ENCODE assay signal across 13 mouse cellular contexts in genomic region chr7:115379600-115379999, GRCm38 (mm10).
DNase-seq lines count a peak whose midpoint lies in the region; ATAC-seq lines count a peak whose summit lies in the region.
"Had no signal": no experiment of that assay in that cellular context is flagged by ENCODE, and none has a peak within 500 bp of the region (broad histone marks: within the 10 kb centered on the region; RNA-seq: fewer than 3 reads in every experiment).

No protein-coding gene starts in this region.

- H3K9me3 ChIP-seq in heart, embryonic 16.5 days (replicated peaks; ENCODE audit: control insufficient read depth, low read length): no peaks in the 10 kb centered on the region
- H3K9me3 ChIP-seq in limb, embryonic 15.5 days: no peaks in the 10 kb centered on the region
- H3K9me3 ChIP-seq in limb, embryonic 10.5 days (replicated peaks): no peaks in the 10 kb centered on the region
- H3K9me3 ChIP-seq in embryonic facial prominence, embryonic 10.5 days: no peaks in the 10 kb centered on the region
- H3K9me3 ChIP-seq in embryonic facial prominence, embryonic 14.5 days (ENCODE audit: control insufficient read depth, low read length): no peaks in the 10 kb centered on the region

- no peak for DNase-seq in heart, adult 18-20 months
- DNase-seq in limb, embryonic 10.5 days (ENCODE audit: low spot score): no peak
- DNase-seq in embryonic facial prominence, embryonic 10.5 days (ENCODE audit: low spot score): peak; percentile 69
- peak; percentile 89 for DNase-seq in embryonic facial prominence, embryonic 14.5 days (ENCODE audit: low spot score)
- no peak for DNase-seq in c-Kit-positive CD71-positive TER-119-positive erythroid progenitor cells, embryonic 14.5 days (ENCODE audit: low spot score)
- no peak for DNase-seq in gastrocnemius, adult 18-20 months (ENCODE audit: low spot score)
- DNase-seq: cerebellum, postnatal 25 days; right cerebral cortex, postnatal 25 days had no signal

- peaks cover 25% of the 10 kb centered on the region for H3K4me1 ChIP-seq in heart, embryonic 16.5 days (ENCODE audit: control insufficient read depth, insufficient read depth, low read length)
- H3K4me1 ChIP-seq in limb, embryonic 15.5 days: peaks cover 32% of the 10 kb centered on the region
- peaks cover 37% of the 10 kb centered on the region for H3K4me1 ChIP-seq in limb, embryonic 10.5 days
- peaks cover 38% of the 10 kb centered on the region for H3K4me1 ChIP-seq in embryonic facial prominence, embryonic 10.5 days
- H3K4me1 ChIP-seq in embryonic facial prominence, embryonic 14.5 days (ENCODE audit: control insufficient read depth, insufficient read depth, low read length): peaks cover 32% of the 10 kb centered on the region

- no peaks in the 10 kb centered on the region for H3K36me3 ChIP-seq in heart, embryonic 16.5 days (ENCODE audit: control insufficient read depth, insufficient read depth)
- no peaks in the 10 kb centered on the region for H3K36me3 ChIP-seq in limb, embryonic 15.5 days
- H3K36me3 ChIP-seq in limb, embryonic 10.5 days: no peaks in the 10 kb centered on the region
- no peaks in the 10 kb centered on the region for H3K36me3 ChIP-seq in embryonic facial prominence, embryonic 10.5 days (replicated peaks)
- no peaks in the 10 kb centered on the region for H3K36me3 ChIP-seq in embryonic facial prominence, embryonic 14.5 days (ENCODE audit: control insufficient read depth, insufficient read depth, low read length)

- H3K27me3 ChIP-seq in heart, embryonic 16.5 days (ENCODE audit: control insufficient read depth, insufficient read depth, low read length): no peaks in the 10 kb centered on the region
- no peaks in the 10 kb centered on the region for H3K27me3 ChIP-seq in limb, embryonic 15.5 days
- H3K27me3 ChIP-seq in limb, embryonic 10.5 days (ENCODE audit: low read depth, poor library complexity, severe bottlenecking): peaks cover 5% of the 10 kb centered on the region; the same call in 1 of the 2 replicates
- peaks cover 19% of the 10 kb centered on the region; the same call in 1 of the 2 replicates for H3K27me3 ChIP-seq in embryonic facial prominence, embryonic 10.5 days (replicated peaks; ENCODE audit: low read depth, poor library complexity, severe bottlenecking)
- H3K27me3 ChIP-seq in embryonic facial prominence, embryonic 14.5 days (replicated peaks; ENCODE audit: control insufficient read depth, insufficient read depth, low read length): 0 out of 2 replicates have a peak, but pooled peaks cover 4% of the 10 kb centered on the region
- H3K27me3 ChIP-seq: CH12.LX, Patski had no signal

- H3K9ac ChIP-seq in heart, embryonic 16.5 days (ENCODE audit: low read length): no peak overlapping the region
- no peak overlapping the region for H3K9ac ChIP-seq in limb, embryonic 15.5 days
- no peak overlapping the region for H3K9ac ChIP-seq in embryonic facial prominence, embryonic 14.5 days (ENCODE audit: low read depth, low read length)

- peak overlapping the region; percentile 64 for H3K27ac ChIP-seq in heart, embryonic 16.5 days (ENCODE audit: low read length)
- H3K27ac ChIP-seq in limb, embryonic 15.5 days: peak overlapping the region; percentile 35; the same call in 1 of the 2 replicates
- H3K27ac ChIP-seq in limb, embryonic 10.5 days: no peak overlapping the region
- H3K27ac ChIP-seq in embryonic facial prominence, embryonic 10.5 days (replicated peaks): 0 out of 2 replicates have a peak overlapping the region, but pooled peaks have one; percentile 32
- peak overlapping the region; percentile 44; the same call in 1 of the 2 replicates for H3K27ac ChIP-seq in embryonic facial prominence, embryonic 14.5 days (replicated peaks; ENCODE audit: low read depth, low read length)

- ATAC-seq in heart, embryonic 16.5 days (replicated peaks; ENCODE audit: extremely low read depth, insufficient read depth, low FRiP score): peak; percentile 76; the same call in 1 of the 2 replicates
- ATAC-seq in limb, embryonic 15.5 days (ENCODE audit: insufficient number of reproducible peaks, low FRiP score, low TSS enrichment, low read depth): no peak
- peak; percentile 82 for ATAC-seq in embryonic facial prominence, embryonic 14.5 days (ENCODE audit: low read depth)
- ATAC-seq: Patski had no signal

- 24% methylated on average over 7 of the region's 7 CpGs for WGBS in heart, embryonic 16.5 days
- WGBS in limb, embryonic 15.5 days: 24% methylated on average over 7 of the region's 7 CpGs
- 47% methylated on average over 7 of the region's 7 CpGs for WGBS in limb, embryonic 10.5 days
- 47% methylated on average over 7 of the region's 7 CpGs for WGBS in embryonic facial prominence, embryonic 10.5 days
- 12% methylated on average over 7 of the region's 7 CpGs for WGBS in embryonic facial prominence, embryonic 14.5 days

- no peak overlapping the region for H3K4me2 ChIP-seq in heart, embryonic 16.5 days (ENCODE audit: low read depth, low read length)
- no peak overlapping the region for H3K4me2 ChIP-seq in limb, embryonic 15.5 days
- H3K4me2 ChIP-seq in embryonic facial prominence, embryonic 14.5 days (ENCODE audit: low read depth, low read length): no peak overlapping the region
- H3K4me2 ChIP-seq: liver, embryonic 11.5 days had no signal

- H3K4me3 ChIP-seq in heart, embryonic 16.5 days (ENCODE audit: low read length): no peak overlapping the region
- H3K4me3 ChIP-seq in limb, embryonic 15.5 days: no peak overlapping the region
- no peak overlapping the region for H3K4me3 ChIP-seq in limb, embryonic 10.5 days
- no peak overlapping the region for H3K4me3 ChIP-seq in embryonic facial prominence, embryonic 10.5 days
- H3K4me3 ChIP-seq in embryonic facial prominence, embryonic 14.5 days (ENCODE audit: low read depth, low read length): no peak overlapping the region

Comparison
In these comparisons a context has a peak if more than half of its experiments do, and no peak if none do; other contexts are left out.
1. DNase-seq: peak in embryonic facial prominence, embryonic 10.5 days (single experiment) and embryonic facial prominence, embryonic 14.5 days (single experiment); none in heart, adult 18-20 months (0 of 2), limb, embryonic 10.5 days (single experiment), c-Kit-positive CD71-positive TER-119-positive erythroid progenitor cells, embryonic 14.5 days (single experiment) and gastrocnemius, adult 18-20 months (single experiment).